Mouse (Mus musculus) heart, postnatal 14 days (tissue): ENCODE measurements around the gene Frrs1l. TPM values are rescaled to one million over a fixed set of nuclear protein-coding genes. Genes with fewer than 3 reads are reported as not detected.

Experiments used
- DNase-seq, 2 experiments: peaks; one replicate each; pipeline ENCODE4 v3.0.0; 2021 to 2022
- intact Hi-C: fragments of 180-260 bp; cut with DNase I; formaldehyde crosslinking; loops from one replicate; pipeline ENCODE4 v1.15.1; 2025
- total RNA-seq, 2 experiments: library from RNA; stranded (reverse); gene quantifications; 2 replicates each; pipeline ENCODE4 v1.2.3; 2021

Gene Frrs1l
- total RNA-seq, 2 experiments from 2014 or later: 0.07 TPM

DNA sequence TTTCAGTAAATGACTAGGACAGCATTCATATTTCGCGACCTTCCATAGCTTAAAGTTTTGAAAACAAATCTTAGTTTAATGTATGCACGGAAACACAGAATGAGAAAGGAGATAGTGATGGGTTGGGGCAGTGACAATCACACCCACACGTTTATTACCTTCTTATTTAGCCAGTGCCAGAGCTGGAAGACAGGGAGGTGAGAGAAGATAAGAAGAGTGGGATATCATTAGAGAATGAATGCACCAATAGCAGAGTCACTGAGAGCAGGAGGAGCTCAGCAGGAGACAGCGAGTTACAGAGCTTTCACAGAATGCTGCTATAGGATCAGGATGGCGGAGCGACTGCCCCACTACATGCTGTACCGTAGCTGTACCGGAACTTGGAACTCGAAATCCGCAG lies 68.0 kb downstream of the Frrs1l start:
- intact Hi-C loops: no loop called here
- no peak for DNase-seq

DNA sequence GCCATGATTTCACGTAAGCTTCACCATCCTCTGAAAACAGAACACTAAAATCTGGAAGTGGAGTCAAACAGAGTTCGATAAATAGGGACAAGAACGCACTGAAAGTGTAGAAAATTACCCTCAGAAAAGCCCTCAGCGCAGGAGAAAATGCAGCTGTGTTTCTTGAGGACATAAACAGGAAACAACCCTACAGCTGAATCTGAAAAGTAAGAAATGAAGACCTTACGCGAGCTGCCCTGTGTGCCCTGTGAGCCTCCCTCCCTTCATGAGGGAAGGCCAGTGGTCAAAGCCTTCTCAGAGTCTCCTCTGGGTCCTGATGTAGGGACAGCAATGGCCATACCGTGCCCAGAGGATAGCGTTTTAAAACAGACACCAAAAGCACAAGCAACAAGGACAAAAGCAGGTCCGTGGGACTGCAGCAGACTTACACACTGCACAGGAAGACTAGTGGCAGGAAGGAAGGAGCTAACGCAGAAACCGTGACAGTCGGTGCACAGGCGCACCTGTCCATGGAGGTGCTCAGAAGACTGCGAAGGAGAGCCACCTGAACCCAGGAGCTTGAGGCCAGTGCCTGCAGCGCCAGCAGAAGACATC lies 74.4 kb downstream of the Frrs1l start:
- DNase-seq: no peak
- intact Hi-C loops: no loop called here

DNA sequence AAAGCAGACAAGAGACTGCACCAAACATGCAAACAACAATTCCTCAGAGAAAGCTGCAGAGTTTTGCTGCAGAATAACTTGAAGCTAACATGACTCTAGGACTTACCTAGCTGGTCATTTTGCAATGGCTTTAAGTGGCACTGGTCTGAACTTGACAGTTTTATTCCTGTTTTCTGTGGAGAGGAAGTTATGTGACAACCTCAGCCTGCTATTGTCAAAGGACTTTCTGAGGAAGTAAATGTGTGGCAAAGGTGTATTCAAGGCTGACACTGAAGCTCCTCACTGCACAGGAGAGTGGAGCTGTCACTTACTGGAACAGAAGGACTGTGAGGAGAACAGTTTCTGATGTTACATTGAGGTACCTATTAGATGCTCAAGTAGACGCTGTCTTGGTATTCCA lies 75.4 kb downstream of the Frrs1l start:
- no peak for DNase-seq
- intact Hi-C loops: no loop called here

DNA sequence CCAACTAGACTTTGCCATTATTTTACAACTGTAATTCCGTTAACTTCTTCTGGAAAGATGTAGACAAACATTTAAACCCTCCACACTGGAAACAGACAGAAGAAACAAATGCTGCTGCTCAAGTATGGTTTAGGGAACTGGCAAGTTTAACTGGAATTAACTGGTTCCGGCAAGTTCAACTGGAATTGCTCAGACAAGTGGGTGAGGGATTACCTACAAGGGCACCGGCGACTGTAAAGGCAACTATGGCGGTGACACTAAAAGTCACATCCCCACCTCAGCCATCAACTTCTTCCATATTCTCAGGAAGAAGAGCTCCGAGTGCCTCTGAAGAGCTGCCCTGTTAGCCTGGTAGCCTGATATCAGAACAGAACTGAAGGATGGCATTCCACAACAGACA lies 75.9 kb downstream of the Frrs1l start:
- intact Hi-C loops: no loop called here
- DNase-seq: no peak

DNA sequence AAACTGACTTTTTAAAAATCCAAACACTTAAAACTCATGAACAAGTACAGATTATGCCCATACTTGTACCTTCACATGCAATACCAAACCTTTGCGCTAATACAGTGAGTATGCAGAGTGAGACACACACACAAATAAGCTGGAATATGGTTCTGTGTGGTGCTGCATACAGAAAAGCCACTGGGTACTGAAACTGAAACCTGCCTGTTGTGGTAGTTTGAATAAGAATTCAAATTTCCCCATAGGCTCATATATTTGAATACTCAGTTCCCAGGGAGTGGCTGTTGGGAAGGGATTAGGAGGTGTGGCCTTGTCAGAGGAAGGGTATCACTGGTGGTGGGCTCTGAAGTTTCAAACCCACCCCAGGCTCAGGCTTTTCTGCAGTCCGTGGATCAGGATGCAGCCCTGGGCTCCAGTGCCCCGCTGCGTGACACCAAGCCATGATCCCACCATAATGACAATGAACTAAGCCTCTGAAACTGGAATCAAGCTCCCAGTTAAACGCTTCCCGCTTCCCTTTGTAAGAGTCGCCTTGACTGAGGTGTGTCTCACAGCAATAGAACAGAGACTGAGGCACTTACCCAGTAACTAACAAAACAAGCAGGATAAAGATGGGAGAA lies 77.7 kb downstream of the Frrs1l start:
- intact Hi-C loops: no loop called here
- DNase-seq: no peak

DNA sequence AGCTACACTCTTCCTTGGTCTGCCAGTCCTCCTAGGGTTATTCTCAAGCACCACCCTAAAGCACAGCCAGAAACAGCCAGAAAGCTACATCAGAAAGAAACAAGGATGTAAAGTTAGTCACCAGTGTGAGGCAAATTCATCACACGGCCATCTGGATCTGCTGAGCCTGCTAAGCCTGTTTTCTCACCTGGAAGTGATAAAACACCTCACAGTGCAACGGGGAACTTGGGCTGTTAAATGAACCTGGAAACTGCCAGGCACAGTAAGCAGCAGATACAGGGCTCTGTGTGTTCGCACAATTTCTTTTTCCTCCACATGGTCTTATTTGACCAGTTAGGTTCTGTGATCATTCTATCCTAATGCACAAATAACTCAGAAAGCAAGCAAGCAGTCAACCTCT lies 80.6 kb downstream of the Frrs1l start:
- intact Hi-C loops: no loop called here

DNA sequence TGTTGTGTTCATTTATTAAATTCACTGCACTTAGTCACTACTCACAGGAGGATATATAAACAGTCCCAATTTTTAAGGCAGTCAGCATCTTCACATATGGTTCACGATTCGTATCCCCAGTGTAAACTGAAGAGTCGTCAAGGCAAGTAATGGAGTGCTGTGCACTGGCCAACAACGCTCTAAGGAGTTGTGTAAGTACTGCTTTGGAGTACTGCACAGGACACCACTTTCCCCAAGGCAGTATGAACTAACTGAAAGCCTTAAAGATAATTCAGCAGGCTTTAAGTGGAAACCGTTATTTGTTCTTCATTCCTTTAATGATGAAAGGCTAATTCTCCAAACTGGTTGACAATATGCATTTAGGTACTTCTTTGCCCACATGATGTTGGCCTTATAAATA lies 82.5 kb downstream of the Frrs1l start:
- DNase-seq: no peak
- intact Hi-C loops: no loop called here

More for the DNA sequence above, 80.6 kb downstream of the Frrs1l start:
- no peak for DNase-seq

Other genes with a start within 250 kb of the Frrs1l start
- gene Actl7b, start 248.9 kb downstream of the Frrs1l start, total RNA-seq: under 1 TPM in 1 of 2 experiments, not detected in 1; 0.15 TPM
- not detected for gene Actl7a, start 247.0 kb downstream of the Frrs1l start, total RNA-seq
- gene Elp1, start 188.1 kb downstream of the Frrs1l start, total RNA-seq: 10 to 100 TPM; 20.3 to 22.3 TPM
- 1 to 10 TPM; 3.6 to 4.1 TPM for gene Fam206a, start 188.0 kb downstream of the Frrs1l start, total RNA-seq
- gene Ctnnal1, start 125.2 kb downstream of the Frrs1l start, total RNA-seq: 10 to 100 TPM; 27.7 to 29.3 TPM
- 10 to 100 TPM; 53.1 to 58.3 TPM for gene Tmem245, start 43.0 kb downstream of the Frrs1l start, total RNA-seq
- 1 to 10 TPM; 4.3 to 4.9 TPM for gene Epb41l4b, start 153.0 kb upstream of the Frrs1l start, total RNA-seq